Mouse (Mus musculus): ENCODE measurements around the gene Tbce.

DNA sequence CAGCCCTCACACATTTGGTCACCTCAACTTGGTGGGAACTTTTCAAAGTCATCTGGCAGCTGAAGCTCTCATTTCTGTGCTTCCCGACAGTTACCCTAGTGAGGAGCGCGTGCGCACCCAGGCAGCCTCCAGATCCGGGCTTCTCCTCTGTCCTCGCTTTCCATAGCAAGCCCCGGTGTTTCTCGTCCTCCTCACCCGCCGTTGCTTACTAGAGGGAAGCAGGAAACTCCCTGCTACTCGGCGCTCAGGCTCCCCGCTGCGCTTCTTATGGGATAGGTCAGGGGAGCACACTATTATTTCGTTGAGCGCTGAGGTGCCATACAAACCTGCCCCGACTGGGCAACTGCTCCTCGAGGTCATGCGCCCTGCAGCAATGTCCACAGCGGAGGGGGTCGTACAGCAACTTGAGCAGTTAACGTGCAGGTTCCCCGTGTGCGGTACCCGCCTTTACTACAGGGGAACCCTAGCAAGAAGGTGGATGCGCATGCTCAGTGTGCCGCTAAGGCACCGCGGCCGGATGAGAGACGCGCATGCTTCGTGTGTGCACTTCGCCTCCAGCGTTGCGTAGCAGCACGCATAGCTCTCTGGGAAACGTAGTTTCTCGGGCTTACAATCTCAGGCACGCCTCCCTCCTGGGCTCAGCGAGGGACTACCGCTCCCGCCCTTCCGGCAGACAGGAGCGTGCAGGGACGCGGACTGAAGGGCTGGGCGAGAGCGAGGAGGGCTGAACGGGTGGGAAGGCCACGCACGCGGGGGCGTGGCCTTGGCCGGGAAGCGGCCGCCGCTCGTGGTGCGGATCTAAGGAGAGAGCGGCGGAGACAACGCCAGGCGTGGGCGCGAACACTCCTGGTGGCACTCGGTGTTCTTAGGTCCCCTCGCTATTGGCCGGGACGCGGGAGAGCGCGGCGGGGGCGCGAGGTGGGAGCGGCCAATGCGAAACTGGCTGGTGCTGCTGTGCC lies 85.3 kb downstream of the Tbce start, which contains the start of gene B3galnt2:
- TF ChIP-seq CTCF (conservative IDR thresholded peaks at IDR 0.05; ENCODE audit: insufficient read depth, insufficient read length, low read depth, low read length): 0 out of 2 replicates have a peak, but pooled peaks have one; percentile 9
- TF ChIP-seq POLR2A (IDR thresholded peaks at IDR 0.05; ENCODE audit: low read depth, low read length): peak; percentile 93

All from kidney, adult 2 months (tissue).